Mouse (Mus musculus) retina, embryonic 14.5 days (tissue): ENCODE data around the gene Trappc3l.
A peak's percentile ranks its signal among the peaks of the same experiment; 100 is the strongest.
"Not testable (repeated sequence)": the region's sequence is repeated elsewhere in the genome, so short reads cannot be mapped to it uniquely, and the experiment has no call there.

Source experiments
- DNase-seq: peaks from one replicate; pipeline ENCODE4 v3.0.0-alpha.2; 2015; ENCODE audit warnings: low spot score

The Trappc3l gene

DNA sequence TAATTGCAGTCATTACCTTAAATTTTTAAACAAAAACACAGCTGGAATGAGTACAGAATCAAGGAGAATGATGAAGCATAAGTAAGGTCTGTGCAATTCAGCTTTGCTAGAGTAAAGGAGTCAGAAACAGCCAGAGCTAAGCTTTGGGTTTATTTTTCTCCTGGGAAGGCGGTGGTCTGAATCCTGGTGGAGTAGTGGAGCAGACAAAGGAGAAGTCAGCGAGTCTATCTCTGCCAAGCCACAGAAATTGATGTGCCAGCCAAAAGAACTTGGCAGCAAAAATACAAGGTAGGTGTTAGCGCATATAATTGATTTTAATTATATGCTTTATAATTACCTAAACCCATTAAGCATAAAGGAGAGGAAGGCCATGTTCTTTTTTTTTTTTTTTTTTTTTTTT lies at the start of gene Trappc3l:
Gene Trappc3l, plus strand, starts transcription at position 197 of the 400 bp plus-strand sequence.
- no peak for DNase-seq

DNA sequence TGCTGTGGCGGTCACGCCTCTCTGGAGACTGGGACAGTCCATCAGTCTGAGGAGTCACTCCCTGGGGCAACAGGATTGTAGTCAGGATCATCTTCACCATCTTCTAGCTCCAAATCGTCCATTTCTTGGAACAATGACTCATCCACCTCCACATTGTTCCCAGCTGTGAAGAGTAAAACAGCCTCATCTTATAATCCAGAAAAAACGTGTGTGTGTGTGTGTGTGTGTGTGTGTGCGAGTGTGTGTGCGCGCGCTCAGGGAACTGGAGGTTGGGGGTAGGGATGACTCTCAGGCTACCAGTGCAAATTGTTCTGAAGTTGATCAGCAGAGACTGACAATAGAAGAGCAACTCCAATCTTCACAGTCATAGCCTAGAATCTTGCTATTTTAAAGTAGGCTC lies 40.7 kb upstream of the Trappc3l start:
- not testable (repeated sequence) for DNase-seq

DNA sequence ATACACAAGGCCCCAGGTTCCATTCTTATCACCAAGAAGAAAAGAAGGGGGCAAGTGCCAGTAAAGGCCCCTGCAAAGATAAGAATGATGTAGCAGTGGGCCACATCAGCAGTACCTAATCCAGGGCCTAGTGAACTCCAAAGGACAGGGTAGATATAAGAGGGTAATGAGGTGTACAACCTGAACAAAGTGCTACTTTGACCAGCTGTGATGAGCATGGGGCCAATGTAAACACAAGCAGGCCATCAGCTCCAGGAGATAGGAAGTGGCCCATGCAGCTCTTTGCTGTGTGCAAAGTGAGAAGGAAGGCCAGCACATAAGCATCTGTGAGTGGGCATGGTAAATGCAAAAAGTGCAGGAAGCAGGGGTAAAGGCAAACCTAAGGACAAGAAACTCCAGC lies 39.0 kb upstream of the Trappc3l start:
- DNase-seq = no peak

- no peak for DNase-seq
Measured at GRCm38 (mm10) chr10:34012581-34012980, 24.8 kb upstream of the Trappc3l start.

GRCm38 (mm10) chr10:34013241-34013640 lies 24.2 kb upstream of the Trappc3l start:
- no peak for DNase-seq

DNA sequence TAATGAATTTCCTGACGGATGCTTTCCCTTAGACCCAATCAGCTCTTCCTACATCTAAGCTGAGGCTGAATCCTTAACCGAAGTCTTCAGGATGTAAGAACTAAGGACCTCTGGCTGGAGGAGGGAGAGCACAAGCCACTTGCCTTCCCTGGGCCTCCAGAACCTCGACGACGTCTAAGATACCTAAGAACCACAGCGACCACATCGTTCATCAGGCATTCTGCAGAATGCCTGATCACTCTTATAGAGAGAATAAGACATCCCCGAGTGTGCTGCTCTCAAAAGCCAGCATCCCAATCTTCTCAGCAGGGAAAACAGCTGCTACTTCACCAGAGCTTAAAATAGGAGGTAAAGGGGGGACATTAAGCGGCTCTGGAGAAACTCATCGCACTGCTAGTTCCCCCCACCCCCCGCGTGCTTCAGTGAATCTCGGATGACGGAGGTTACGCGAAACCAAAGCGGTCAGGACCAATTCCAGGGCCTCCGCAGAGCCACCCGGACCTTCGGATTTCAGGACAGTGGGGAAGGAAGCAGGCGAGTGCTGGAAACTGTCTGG lies 18.6 kb upstream of the Trappc3l start:
- peak; percentile 41 for DNase-seq

GRCm38 (mm10) chr10:34019302-34020075 lies 17.9 kb upstream of the Trappc3l start, which contains the start of gene Rwdd1:
Gene Rwdd1 (minus strand): TSS chr10:34019624.
- DNase-seq = peak; percentile 97

- no peak for DNase-seq
Measured at GRCm38 (mm10) chr10:34030322-34030721, 7.1 kb upstream of the Trappc3l start.

DNA sequence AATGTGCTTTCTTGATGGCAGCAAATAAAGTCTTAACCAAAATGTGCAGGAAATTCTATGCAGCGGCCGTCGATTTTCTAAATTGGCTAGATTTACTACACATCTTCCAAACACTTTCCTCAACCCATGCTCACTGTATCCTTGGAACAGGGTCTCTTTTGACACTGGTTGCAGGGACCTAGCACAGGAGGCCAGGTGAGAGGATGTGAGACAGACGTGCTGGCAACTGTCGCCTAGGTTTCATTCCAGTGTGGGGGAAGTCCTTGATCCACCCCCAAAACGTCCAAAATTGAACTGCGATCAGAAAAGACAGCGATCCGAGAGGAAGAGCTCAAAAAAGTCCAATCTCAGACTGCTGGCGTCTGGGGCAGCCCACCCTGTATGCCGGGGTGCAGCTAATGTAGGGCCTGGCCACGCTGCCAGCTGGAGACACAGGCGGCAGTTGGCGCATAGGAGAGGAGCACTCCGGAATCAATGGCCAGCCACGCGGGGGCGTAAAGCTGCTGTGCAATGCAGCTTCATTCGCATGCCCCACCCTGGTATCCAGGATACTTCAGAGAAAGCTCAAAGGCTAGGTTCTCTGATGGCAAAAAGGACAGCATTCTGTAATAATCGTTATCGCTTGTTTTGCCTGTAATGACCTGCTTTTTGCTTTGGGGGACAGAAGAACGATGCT lies 3.6 kb upstream of the Trappc3l start:
- peak; percentile 85 for DNase-seq

DNA sequence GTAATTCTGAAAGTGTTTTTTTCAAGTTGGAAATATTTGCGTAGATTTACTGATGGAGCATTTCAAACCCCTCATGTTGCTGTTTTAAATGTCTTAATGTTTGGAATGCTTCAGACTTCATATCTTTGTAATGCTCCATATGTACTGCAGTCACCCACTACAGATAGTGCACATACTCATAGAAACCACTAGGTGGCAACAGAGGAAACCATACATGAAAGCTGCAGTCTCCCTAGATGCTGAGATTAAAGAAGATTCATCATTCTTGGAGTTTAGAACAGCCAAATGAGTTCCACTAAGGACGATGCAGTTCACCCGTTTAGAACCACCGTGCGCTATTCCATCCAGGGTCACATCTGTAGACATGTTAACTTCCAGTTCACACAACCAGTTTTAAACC lies 810 bp upstream of the Trappc3l start:
- DNase-seq = peak; percentile 81

- DNase-seq = no peak
Measured at GRCm38 (mm10) chr10:34044210-34044609, 6.8 kb downstream of the Trappc3l start, which contains the start of gene Calhm4. Gene Calhm4 (minus strand): TSS chr10:34044310.

GRCm38 (mm10) chr10:34053987-34054386 lies 16.6 kb downstream of the Trappc3l start:
- DNase-seq = no peak

DNA sequence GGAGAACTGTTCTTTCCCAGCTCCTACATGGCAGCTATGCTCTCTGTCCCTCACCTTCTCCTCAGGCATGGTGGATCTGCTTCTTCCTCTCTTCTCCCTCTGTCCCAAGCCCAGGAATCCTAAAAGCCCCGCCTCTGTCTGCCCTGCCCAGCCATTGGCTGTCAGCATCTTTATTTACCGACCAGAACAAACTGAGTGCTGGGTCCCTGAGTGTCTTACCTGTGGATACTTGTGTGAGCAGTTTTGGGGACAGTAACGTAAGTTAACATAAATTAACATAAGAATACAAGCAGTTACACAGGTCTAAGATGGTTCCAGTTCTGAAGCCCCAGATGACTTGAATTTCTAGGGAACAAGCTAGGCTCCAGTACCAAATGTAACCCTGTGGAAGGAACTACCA lies 29.2 kb downstream of the Trappc3l start:
- DNase-seq = no peak

DNA sequence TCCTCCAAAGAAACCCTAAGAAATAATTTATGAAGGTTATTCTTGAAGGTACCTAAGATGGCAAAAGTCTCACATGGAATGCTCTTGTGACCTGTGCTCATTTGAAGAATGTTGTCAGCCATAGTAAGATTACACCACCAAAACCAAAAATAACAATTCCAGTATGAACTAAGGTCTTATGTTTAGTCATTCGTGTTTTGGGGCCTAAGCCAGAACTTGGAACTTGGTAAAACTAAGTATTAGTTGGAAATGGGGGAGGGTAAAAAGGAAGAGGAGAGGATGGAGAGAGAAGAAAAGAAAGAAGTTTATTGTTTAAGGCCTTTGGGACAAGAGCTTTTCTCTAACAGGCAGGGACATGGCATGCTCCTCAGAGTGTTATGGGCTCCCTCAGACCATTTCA lies 32.2 kb downstream of the Trappc3l start:
- no peak for DNase-seq

GRCm38 (mm10) chr10:34070999-34071492 lies 33.6 kb downstream of the Trappc3l start:
- peak; percentile 12 for DNase-seq

DNA sequence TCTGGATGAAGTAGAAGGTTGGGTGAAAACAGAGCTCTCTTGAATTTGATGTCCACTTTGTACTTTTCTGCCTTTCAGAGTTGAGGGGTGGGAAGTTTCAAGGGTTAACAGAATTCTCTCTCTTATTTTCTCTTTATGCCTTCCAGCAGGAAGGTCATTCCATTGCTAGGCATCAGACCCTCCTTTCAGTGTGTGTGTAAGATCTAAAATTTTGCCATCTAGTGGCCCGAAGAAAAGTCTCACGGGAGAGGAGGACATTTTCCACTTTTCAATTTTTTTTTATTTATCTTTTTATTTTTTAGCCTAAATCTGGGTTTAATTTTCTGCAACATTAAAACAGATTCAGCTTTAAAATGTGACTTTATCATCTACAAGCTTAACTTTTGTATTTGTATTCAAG lies 34.3 kb downstream of the Trappc3l start:
- DNase-seq = no peak

DNA sequence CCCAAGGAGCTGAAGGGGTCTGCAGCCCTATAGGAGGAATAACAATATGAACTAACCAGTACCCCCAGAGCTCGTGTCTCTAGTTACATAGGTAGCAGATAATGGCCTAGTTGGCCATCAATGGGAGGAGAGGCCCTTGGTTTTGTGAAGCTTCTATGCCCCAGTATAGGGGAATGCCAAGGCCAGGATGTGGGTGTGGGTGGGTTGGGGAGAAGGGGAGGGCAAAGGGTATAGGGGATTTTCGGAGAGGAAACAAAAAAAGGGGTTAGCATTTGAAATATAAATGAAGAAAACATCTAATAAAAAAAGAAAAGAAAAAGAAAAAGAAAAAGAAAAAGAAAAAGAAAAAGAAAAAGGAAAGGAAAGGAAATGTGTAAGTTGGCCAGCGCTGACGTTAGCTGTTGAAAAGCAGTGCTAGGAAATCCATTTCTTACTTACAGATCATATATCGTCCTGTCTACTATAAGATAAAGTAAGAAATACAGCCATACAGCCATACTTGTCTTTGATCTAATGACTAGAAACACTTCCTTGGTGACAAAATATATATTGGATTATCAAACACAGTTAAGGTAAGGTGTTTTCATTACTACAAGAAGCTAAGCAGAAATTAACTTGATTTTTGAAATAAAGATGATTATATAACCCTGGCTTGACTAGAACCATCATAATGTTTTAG lies 37.3 kb downstream of the Trappc3l start:
- no peak for DNase-seq

- no peak for DNase-seq
Measured at GRCm38 (mm10) chr10:34086514-34086913, 49.1 kb downstream of the Trappc3l start.

- no peak for DNase-seq
Measured at GRCm38 (mm10) chr10:34088515-34088914, 51.1 kb downstream of the Trappc3l start.

- no peak for DNase-seq
Measured at GRCm38 (mm10) chr10:34089517-34089916, 52.1 kb downstream of the Trappc3l start.

- no peak for DNase-seq
Measured at GRCm38 (mm10) chr10:34090481-34090880, 53.1 kb downstream of the Trappc3l start.

- no peak for DNase-seq
Measured at GRCm38 (mm10) chr10:34091888-34092287, 54.5 kb downstream of the Trappc3l start.
